Comparison of ENCODE assay signal across 32 mouse cellular contexts in genomic region chr1:53335465-53335864, GRCm38 (mm10). TPM values are rescaled to one million over a fixed set of nuclear protein-coding genes. Genes with fewer than 3 reads are reported as not detected.
DNase-seq lines count a peak whose midpoint lies in the region; ATAC-seq and TF ChIP-seq lines count a peak whose summit lies in the region.
"Had no signal": no experiment of that assay in that cellular context is flagged by ENCODE, and none has a peak within 500 bp of the region (broad histone marks: within the 10 kb centered on the region; RNA-seq: fewer than 3 reads in every experiment).

No protein-coding gene starts in this region.

- H3K4me1 ChIP-seq in liver, postnatal 0 days (ENCODE audit: insufficient read depth) = no peaks in the 10 kb centered on the region
- H3K4me1 ChIP-seq in liver, embryonic 13.5 days (replicated peaks) = peaks cover 37% of the 10 kb centered on the region
- H3K4me1 ChIP-seq in liver, embryonic 15.5 days (replicated peaks) = peaks cover 30% of the 10 kb centered on the region
- H3K4me1 ChIP-seq: embryonic facial prominence, embryonic 13.5 days; embryonic facial prominence, embryonic 15.5 days; forebrain, embryonic 10.5 days; forebrain, embryonic 12.5 days had no signal

- ATAC-seq in liver, postnatal 0 days = no peak
- ATAC-seq in liver, embryonic 13.5 days (ENCODE audit: low read depth) = peak; percentile 89
- peak; percentile 79 for ATAC-seq in liver, embryonic 15.5 days (ENCODE audit: insufficient read depth)
- no peak for ATAC-seq in megakaryocyte-erythroid progenitor cell, adult 5-6 weeks (replicated peaks; ENCODE audit: low FRiP score, low TSS enrichment, poor library complexity, severe bottlenecking)
- ATAC-seq: CD4-positive, CD25-positive, alpha-beta regulatory T cell, adult 4 months; forebrain, embryonic 14.5 days; Patski had no signal

- H3K9me3 ChIP-seq in liver, postnatal 0 days (ENCODE audit: low read length) = no peaks in the 10 kb centered on the region
- H3K9me3 ChIP-seq in liver, embryonic 13.5 days (replicated peaks) = 0 out of 2 replicates have a peak, but pooled peaks cover 4% of the 10 kb centered on the region
- no peaks in the 10 kb centered on the region for H3K9me3 ChIP-seq in liver, embryonic 15.5 days (replicated peaks)
- H3K9me3 ChIP-seq: embryonic facial prominence, embryonic 13.5 days; embryonic facial prominence, embryonic 15.5 days; forebrain, embryonic 12.5 days had no signal

- H3K27ac ChIP-seq in liver, postnatal 0 days (ENCODE audit: low read depth) = no peak overlapping the region
- H3K27ac ChIP-seq in liver, embryonic 13.5 days = 0 out of 2 replicates have a peak overlapping the region, but pooled peaks have one; percentile 47
- peak overlapping the region; percentile 45; the same call in 1 of the 2 replicates for H3K27ac ChIP-seq in liver, embryonic 15.5 days (replicated peaks)
- H3K27ac ChIP-seq: embryonic facial prominence, embryonic 13.5 days; embryonic facial prominence, embryonic 15.5 days; forebrain, embryonic 10.5 days; forebrain, embryonic 12.5 days had no signal

- TF ChIP-seq EP300 in liver, postnatal 0 days (IDR thresholded peaks at IDR 0.05; ENCODE audit: low read depth) = no peak

- H3K4me2 ChIP-seq in liver, postnatal 0 days (ENCODE audit: low read depth, low read length) = no peak overlapping the region
- 0 out of 2 replicates have a peak overlapping the region, but pooled peaks have one; percentile 12 for H3K4me2 ChIP-seq in liver, embryonic 13.5 days
- H3K4me2 ChIP-seq in liver, embryonic 15.5 days = no peak overlapping the region; the same call in 1 of the 2 replicates
- H3K4me2 ChIP-seq: embryonic facial prominence, embryonic 13.5 days; embryonic facial prominence, embryonic 15.5 days; forebrain, embryonic 12.5 days had no signal

- no peak overlapping the region for H3K4me3 ChIP-seq in liver, postnatal 0 days (ENCODE audit: low read depth, low read length)
- H3K4me3 ChIP-seq in liver, embryonic 13.5 days (replicated peaks) = no peak overlapping the region
- H3K4me3 ChIP-seq in liver, embryonic 15.5 days (replicated peaks) = no peak overlapping the region
- H3K4me3 ChIP-seq: embryonic facial prominence, embryonic 13.5 days; embryonic facial prominence, embryonic 15.5 days; erythroblast, embryonic 14.5 days; forebrain, embryonic 10.5 days; forebrain, embryonic 12.5 days had no signal

- H3K27me3 ChIP-seq in liver, postnatal 0 days (ENCODE audit: insufficient read depth, low read length) = no peaks in the 10 kb centered on the region
- H3K27me3 ChIP-seq in liver, embryonic 13.5 days = no peaks in the 10 kb centered on the region
- H3K27me3 ChIP-seq in liver, embryonic 15.5 days = no peaks in the 10 kb centered on the region
- H3K27me3 ChIP-seq: CH12.LX; embryonic facial prominence, embryonic 13.5 days; embryonic facial prominence, embryonic 15.5 days; forebrain, embryonic 12.5 days; Patski had no signal

- TF ChIP-seq CTCF in liver, postnatal 0 days (IDR thresholded peaks at IDR 0.05; ENCODE audit: low read depth) = no peak

- no peak overlapping the region for H3K9ac ChIP-seq in liver, postnatal 0 days (replicated peaks)
- no peak overlapping the region for H3K9ac ChIP-seq in liver, embryonic 13.5 days
- H3K9ac ChIP-seq in liver, embryonic 15.5 days = no peak overlapping the region
- H3K9ac ChIP-seq: embryonic facial prominence, embryonic 13.5 days; embryonic facial prominence, embryonic 15.5 days; forebrain, embryonic 12.5 days had no signal

- H3K36me3 ChIP-seq in liver, postnatal 0 days (replicated peaks; ENCODE audit: insufficient read depth, low read length) = no peaks in the 10 kb centered on the region
- no peaks in the 10 kb centered on the region for H3K36me3 ChIP-seq in liver, embryonic 13.5 days
- no peaks in the 10 kb centered on the region for H3K36me3 ChIP-seq in liver, embryonic 15.5 days (replicated peaks)
- H3K36me3 ChIP-seq: G1E had no signal

- DNase-seq in liver = peak; percentile 12
- DNase-seq in liver, postnatal 0 days = no peak
- no peak for DNase-seq in liver, embryonic 13.5 days
- DNase-seq in right cerebral cortex, postnatal 25 days = no peak
- no peak for DNase-seq in right cerebral cortex, postnatal 14 days
- DNase-seq: adrenal gland, adult 2 months; adrenal gland, postnatal 10 days; adrenal gland, postnatal 25 days; B cell, adult 2 months; cerebellum, adult 11 months; cerebellum, adult 18-20 months; cerebellum, adult 8-10 months; cerebellum, adult 9-11 months; cerebellum, postnatal 14 days; cerebellum, postnatal 36 days; embryo, embryonic 11 days had no signal

RNA-seq across cellular contexts. Expression of gene Asdurf, which starts 17.0 kb away (rescaled TPM):
- 2.8 and 5.0 TPM in 2 replicates for polyA plus RNA-seq in liver, postnatal 0 days (2015; fragmentation: Nextera tagmentation; extraction: Ambion mirVana)
- 5.8 and 6.7 TPM in 2 replicates for polyA plus RNA-seq in liver, embryonic 13.5 days (2015; fragmentation: Nextera tagmentation; extraction: Ambion mirVana)
- polyA plus RNA-seq in liver, embryonic 15.5 days (2015; fragmentation: Nextera tagmentation; extraction: Ambion mirVana) = not detected in 2 replicates
- not detected in 2 replicates for total RNA-seq in megakaryocyte-erythroid progenitor cell, adult 5-6 weeks (2014; fragmentation: Nextera tagmentation)
- total RNA-seq in megakaryocyte-erythroid progenitor cell, adult 5-6 weeks (2017) = 274 and 442 TPM in 2 replicates
- total RNA-seq: adrenal gland, postnatal 25 days; adrenal gland, postnatal 4 days had no signal
- polyA plus RNA-seq: adrenal gland, adult 2 months; brain, embryonic 14.5 days; embryonic facial prominence, embryonic 11.5 days; erythroblast, embryonic 14.5 days; forebrain, embryonic 10.5 days; forebrain, embryonic 12.5 days; Patski had no signal

RNA-seq across cellular contexts. Expression of gene Gm28551, which starts 17.0 kb away (rescaled TPM):
- 0.11 TPM in 2 replicates for polyA plus RNA-seq in liver, postnatal 0 days (2015; fragmentation: Nextera tagmentation; extraction: Ambion mirVana)
- polyA plus RNA-seq in liver, embryonic 13.5 days (2015; fragmentation: Nextera tagmentation; extraction: Ambion mirVana) = 0.15 and 0.29 TPM in 2 replicates
- polyA plus RNA-seq in liver, embryonic 15.5 days (2015; fragmentation: Nextera tagmentation; extraction: Ambion mirVana) = 0.25 TPM in 1 of 2 replicates, not detected in the other
- total RNA-seq in megakaryocyte-erythroid progenitor cell, adult 5-6 weeks (2014; fragmentation: Nextera tagmentation) = 0.09 TPM in 1 of 2 replicates, not detected in the other
- 0.19 TPM in 1 of 2 replicates, not detected in the other for total RNA-seq in megakaryocyte-erythroid progenitor cell, adult 5-6 weeks (2017)
- total RNA-seq: adrenal gland, postnatal 10 days; adrenal gland, postnatal 25 days; adrenal gland, postnatal 4 days; common myeloid progenitor, adult 5-6 weeks had no signal
- polyA plus RNA-seq: adrenal gland, adult 2 months; erythroblast, embryonic 14.5 days; G1E had no signal

RNA-seq across cellular contexts. Expression of gene Asnsd1, which starts 17.1 kb away (rescaled TPM):
- 36.0 and 36.2 TPM in 2 replicates for polyA plus RNA-seq in liver, postnatal 0 days (2015; fragmentation: Nextera tagmentation; extraction: Ambion mirVana)
- polyA plus RNA-seq in liver, embryonic 13.5 days (2015; fragmentation: Nextera tagmentation; extraction: Ambion mirVana) = 63.7 and 73.5 TPM in 2 replicates
- polyA plus RNA-seq in liver, embryonic 15.5 days (2015; fragmentation: Nextera tagmentation; extraction: Ambion mirVana) = 42.2 and 45.5 TPM in 2 replicates
- total RNA-seq in megakaryocyte-erythroid progenitor cell, adult 5-6 weeks (2014; fragmentation: Nextera tagmentation) = 54.5 and 76.1 TPM in 2 replicates
- total RNA-seq in megakaryocyte-erythroid progenitor cell, adult 5-6 weeks (2017) = 79.9 and 85.0 TPM in 2 replicates

RNA-seq across cellular contexts. Expression of gene Osgepl1, which starts 22.0 kb away (rescaled TPM):
- polyA plus RNA-seq in liver, postnatal 0 days (2015; fragmentation: Nextera tagmentation; extraction: Ambion mirVana) = 16.8 and 16.9 TPM in 2 replicates
- 27.5 and 30.9 TPM in 2 replicates for polyA plus RNA-seq in liver, embryonic 13.5 days (2015; fragmentation: Nextera tagmentation; extraction: Ambion mirVana)
- 20.7 and 21.6 TPM in 2 replicates for polyA plus RNA-seq in liver, embryonic 15.5 days (2015; fragmentation: Nextera tagmentation; extraction: Ambion mirVana)
- 28.9 and 42.9 TPM in 2 replicates for total RNA-seq in megakaryocyte-erythroid progenitor cell, adult 5-6 weeks (2014; fragmentation: Nextera tagmentation)
- 34.2 and 34.9 TPM in 2 replicates for total RNA-seq in megakaryocyte-erythroid progenitor cell, adult 5-6 weeks (2017)

RNA-seq across cellular contexts. Expression of gene Gm28778, which starts 38.6 kb away (rescaled TPM):
- not detected in 2 replicates for polyA plus RNA-seq in liver, postnatal 0 days (2015; fragmentation: Nextera tagmentation; extraction: Ambion mirVana)
- not detected in 2 replicates for polyA plus RNA-seq in liver, embryonic 13.5 days (2015; fragmentation: Nextera tagmentation; extraction: Ambion mirVana)
- polyA plus RNA-seq in liver, embryonic 15.5 days (2015; fragmentation: Nextera tagmentation; extraction: Ambion mirVana) = not detected in 2 replicates
- total RNA-seq in megakaryocyte-erythroid progenitor cell, adult 5-6 weeks (2014; fragmentation: Nextera tagmentation) = not detected in 2 replicates
- total RNA-seq in megakaryocyte-erythroid progenitor cell, adult 5-6 weeks (2017) = not detected in 2 replicates
- total RNA-seq: adrenal gland, adult 2 months; adrenal gland, postnatal 10 days; adrenal gland, postnatal 25 days; adrenal gland, postnatal 4 days; CH12.LX; common myeloid progenitor, adult 5-6 weeks had no signal
- polyA plus RNA-seq: embryonic facial prominence, embryonic 11.5 days; embryonic facial prominence, embryonic 13.5 days; embryonic facial prominence, embryonic 15.5 days; erythroblast, embryonic 14.5 days; forebrain, embryonic 10.5 days; forebrain, embryonic 12.5 days; forebrain, embryonic 14.5 days; G1E; Patski had no signal

Comparison
In these comparisons a context has a peak if more than half of its experiments do, and no peak if none do; other contexts are left out.
1. ATAC-seq: peak in liver, embryonic 13.5 days (single experiment) and liver, embryonic 15.5 days (single experiment); none in liver, postnatal 0 days (single experiment) and megakaryocyte-erythroid progenitor cell, adult 5-6 weeks (single experiment).